Mouse (Mus musculus) E14TG2a.4 (cell line): ENCODE data around the gene Nmb.

ENCODE experiments used
- H3K27me3 ChIP-seq: 2 replicates; pipeline ENCODE4 v1.6.1; 2014; ENCODE audit warnings: low read length, control low read depth; ENCODE audit not compliant: insufficient read depth
- H3K36me3 ChIP-seq: 2 replicates; pipeline ENCODE4 v1.6.1; 2014; ENCODE audit warnings: low read length, control low read depth; ENCODE audit not compliant: insufficient read depth
- H3K4me1 ChIP-seq: replicated peaks from 2 replicates; pipeline ENCODE4 v1.6.1; 2014; ENCODE audit warnings: low read depth, low read length, control low read depth
- H3K4me3 ChIP-seq: replicated peaks from 2 replicates; pipeline ENCODE4 v1.5.1; 2014; ENCODE audit warnings: mild to moderate bottlenecking, low read length
- H3K9me3 ChIP-seq: 2 replicates; pipeline ENCODE4 v1.6.1; 2014; ENCODE audit warnings: low read length, control low read depth
- CTCF ChIP-seq: conservative IDR thresholded peaks from 2 replicates; pipeline ENCODE4 v1.5.1; 2014; ENCODE audit warnings: low read length
- NANOG ChIP-seq: IDR thresholded peaks from 2 replicates; pipeline ENCODE4 v1.6.1; 2014; ENCODE audit warnings: borderline replicate concordance, low read length, mixed read lengths
- POU5F1 ChIP-seq: IDR thresholded peaks from 2 replicates; pipeline ENCODE4 v1.6.1; 2014; ENCODE audit warnings: low read length, borderline replicate concordance

Nmb gene

GRCm38 (mm10) chr7:80935834-80936233, 31.0 kb upstream of the Nmb start:
- Histone ChIP-seq H3K27me3 (no peaks in the 10 kb centered on the region), H3K36me3 (peaks cover 56% of the 10 kb centered on the region), H3K4me1 (peaks cover 22% of the 10 kb centered on the region), H3K4me3 (no peak overlapping the region), H3K9me3 (no peaks in the 10 kb centered on the region)
- TF ChIP-seq POU5F1 = no peak
- no peak for TF ChIP-seq NANOG
- TF ChIP-seq CTCF = no peak

GRCm38 (mm10) chr7:80932777-80933176, 27.9 kb upstream of the Nmb start:
- Histone ChIP-seq H3K36me3 (peaks cover 57% of the 10 kb centered on the region), H3K9me3 (no peaks in the 10 kb centered on the region), H3K27me3 (no peaks in the 10 kb centered on the region), H3K4me3 (no peak overlapping the region), H3K4me1 (0 out of 2 replicates have a peak, but pooled peaks cover 3% of the 10 kb centered on the region)
- no peak for TF ChIP-seq NANOG

DNA sequence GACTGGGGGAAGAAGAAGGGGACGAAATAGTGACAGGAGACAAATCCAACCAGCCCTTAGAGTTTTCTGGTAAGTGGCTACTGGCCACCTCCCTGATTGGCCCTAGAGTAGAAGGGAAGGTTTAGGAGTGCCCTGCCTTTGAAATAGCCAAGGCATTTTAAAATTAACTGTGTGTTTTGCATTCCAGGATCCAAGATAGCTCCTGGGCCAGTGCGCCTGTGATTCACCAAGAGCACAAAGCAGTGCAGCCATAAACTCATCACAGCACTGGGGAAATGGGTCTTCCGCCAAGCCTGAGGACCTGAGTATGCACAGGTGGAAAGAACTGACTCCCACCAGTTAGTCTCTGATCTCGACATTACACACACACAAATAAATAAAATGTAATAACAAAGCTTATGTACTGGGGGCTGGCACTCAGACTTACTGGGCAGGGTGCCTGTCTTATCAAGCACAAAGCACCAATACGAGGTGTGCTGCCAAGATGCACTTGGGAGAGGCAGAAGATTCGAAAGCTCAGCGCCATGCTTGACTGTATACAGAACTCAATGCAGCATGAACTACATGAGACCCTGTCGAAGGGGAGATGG, 26.8 kb upstream of the Nmb start:
- no peak overlapping the region for H3K4me3 ChIP-seq
- H3K27me3 ChIP-seq = no peaks in the 10 kb centered on the region
- H3K9me3 ChIP-seq = no peaks in the 10 kb centered on the region
- TF ChIP-seq NANOG (no peak), CTCF (no peak), POU5F1 (no peak)
- peaks cover 67% of the 10 kb centered on the region for H3K36me3 ChIP-seq
- 0 out of 2 replicates have a peak, but pooled peaks cover 3% of the 10 kb centered on the region for H3K4me1 ChIP-seq

- Histone ChIP-seq H3K36me3 (peaks cover 85% of the 10 kb centered on the region), H3K9me3 (no peaks in the 10 kb centered on the region), H3K4me1 (peaks cover 43% of the 10 kb centered on the region), H3K4me3 (no peak overlapping the region), H3K27me3 (no peaks in the 10 kb centered on the region)
- TF ChIP-seq NANOG (no peak), CTCF (no peak), POU5F1 (no peak)
Measured at GRCm38 (mm10) chr7:80923165-80923564, 18.3 kb upstream of the Nmb start.

GRCm38 (mm10) chr7:80919647-80920008, 14.8 kb upstream of the Nmb start:
- peaks cover 86% of the 10 kb centered on the region for H3K36me3 ChIP-seq
- no peaks in the 10 kb centered on the region for H3K27me3 ChIP-seq
- H3K4me1 ChIP-seq = peaks cover 61% of the 10 kb centered on the region
- H3K9me3 ChIP-seq = no peaks in the 10 kb centered on the region
- no peak overlapping the region for H3K4me3 ChIP-seq
- TF ChIP-seq CTCF (no peak), POU5F1 (no peak), NANOG (no peak)

GRCm38 (mm10) chr7:80918982-80919646, 14.2 kb upstream of the Nmb start:
- H3K27me3 ChIP-seq = no peaks in the 10 kb centered on the region
- no peak for TF ChIP-seq CTCF
- TF ChIP-seq POU5F1 = no peak
- no peak for TF ChIP-seq NANOG
- H3K4me1 ChIP-seq = peaks cover 66% of the 10 kb centered on the region

GRCm38 (mm10) chr7:80917916-80918465, 13.1 kb upstream of the Nmb start:
- TF ChIP-seq NANOG (no peak), POU5F1 (no peak), CTCF (no peak)

More at GRCm38 (mm10) chr7:80918982-80919646, 14.2 kb upstream of the Nmb start:
- Histone ChIP-seq H3K36me3 (peaks cover 86% of the 10 kb centered on the region), H3K9me3 (no peaks in the 10 kb centered on the region), H3K4me3 (no peak overlapping the region)

DNA sequence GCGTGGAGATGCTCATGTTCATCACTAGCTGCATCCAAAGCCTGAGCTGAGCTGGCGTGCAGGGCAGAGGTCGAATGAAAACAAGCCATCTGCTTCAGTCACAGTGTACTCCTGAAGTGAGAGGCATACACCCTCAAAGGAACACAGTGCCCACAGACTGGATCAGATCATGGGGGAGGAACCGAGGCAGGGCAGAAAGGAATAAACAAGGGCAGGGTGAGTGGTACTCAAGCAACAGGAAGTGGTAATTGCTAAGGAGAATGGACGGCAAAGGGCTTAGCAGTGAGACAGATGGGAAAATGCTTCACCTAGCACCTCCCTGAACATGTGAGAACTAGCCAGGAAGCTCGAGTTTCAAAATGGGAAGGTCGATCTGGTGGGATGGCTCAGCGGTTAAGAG, 7.6 kb upstream of the Nmb start:
- TF ChIP-seq POU5F1 = no peak
- TF ChIP-seq CTCF = no peak
- no peak; the same call in 1 of the 2 replicates for TF ChIP-seq NANOG
- Histone ChIP-seq H3K4me1 (peaks cover 70% of the 10 kb centered on the region), H3K4me3 (no peak overlapping the region), H3K9me3 (no peaks in the 10 kb centered on the region), H3K27me3 (no peaks in the 10 kb centered on the region), H3K36me3 (peaks cover 72% of the 10 kb centered on the region)

More at GRCm38 (mm10) chr7:80917916-80918465, 13.1 kb upstream of the Nmb start:
- H3K27me3 ChIP-seq = no peaks in the 10 kb centered on the region
- peaks cover 77% of the 10 kb centered on the region for H3K4me1 ChIP-seq
- H3K9me3 ChIP-seq = no peaks in the 10 kb centered on the region
- no peak overlapping the region for H3K4me3 ChIP-seq
- H3K36me3 ChIP-seq = peaks cover 87% of the 10 kb centered on the region
